Mouse (Mus musculus) erythroblast, embryonic 14.5 days (primary cell): ENCODE data around the gene Gipc2.

Experiments
- GATA1 ChIP-seq: IDR thresholded peaks from 2 replicates; pipeline ENCODE4 v1.6.1; 2012; ENCODE audit warnings: low read length, inconsistent platforms, mixed read lengths
- TAL1 ChIP-seq: IDR thresholded peaks from 3 replicates; pipeline ENCODE4 v1.6.1; 2012; ENCODE audit warnings: low read length, inconsistent platforms, mixed read lengths

DNA sequence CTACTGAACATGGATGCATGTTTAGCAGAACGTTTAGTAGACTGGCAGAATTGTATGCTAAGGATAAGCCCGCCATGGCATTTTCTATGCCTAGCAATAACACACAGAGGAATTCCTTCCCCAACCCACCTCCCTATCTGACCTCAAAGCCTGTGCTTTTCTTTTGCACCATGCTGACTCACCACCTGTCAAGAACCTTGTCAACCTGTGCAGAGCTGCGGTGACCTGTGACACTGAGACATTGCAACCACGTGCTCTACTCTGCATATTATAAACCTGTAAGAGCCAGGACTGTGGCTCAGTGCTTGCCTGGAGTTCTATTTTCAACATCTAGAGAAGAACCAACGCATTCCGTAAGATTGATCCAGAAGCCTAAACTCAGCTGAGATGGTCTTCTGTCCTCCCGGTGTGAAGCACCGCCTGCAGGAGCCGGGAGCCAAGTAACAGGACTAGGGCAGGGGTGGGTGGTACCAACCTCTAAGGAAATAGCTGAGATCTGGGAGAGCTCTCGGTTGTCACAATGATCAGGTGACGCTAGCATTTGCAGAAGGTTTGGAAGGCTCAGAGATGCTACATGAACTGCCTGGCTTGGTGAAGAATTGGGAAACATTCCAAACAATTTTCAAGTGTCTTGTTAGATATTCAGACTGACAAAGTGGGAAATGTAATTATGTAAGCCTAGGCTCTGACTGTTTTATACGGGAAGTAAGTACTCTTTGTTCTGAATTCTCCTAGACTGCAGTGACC is 18.8 kb downstream of the Gipc2 start:
- TF ChIP-seq TAL1, result no peak
- TF ChIP-seq GATA1, result no peak
